Mouse (Mus musculus) MEL (cell line): ENCODE results near the gene Maco1. TPM values are rescaled to one million over a fixed set of nuclear protein-coding genes. Genes with fewer than 3 reads are reported as not detected.
"Not testable (repeated sequence)": the region's sequence is repeated elsewhere in the genome, so short reads cannot be mapped to it uniquely, and the experiment has no call there.

Experiments used
- DNase-seq: peaks from one replicate; pipeline ENCODE4 v3.0.0; 2011; ENCODE audit warnings: low read depth, low spot score
- H3K27ac ChIP-seq: 2 replicates; pipeline ENCODE4 v1.5.1; 2012; ENCODE audit warnings: low read depth, mild to moderate bottlenecking, control low read depth, low read length, moderate library complexity; ENCODE audit not compliant: control insufficient read depth
- H3K27me3 ChIP-seq, 2 experiments: fragments of 150-350 bp in 1 of 2; sonication (generic) in 1 of 2; 2 replicates each; pipeline ENCODE4 v1.6.1; 2012; ENCODE audit warnings: low read length in 2 of 2, mild to moderate bottlenecking in 2 of 2, improper control_type of control experiment in 1 of 2, moderate library complexity in 1 of 2; ENCODE audit not compliant: insufficient read depth in 2 of 2, control insufficient read depth in 1 of 2
- H3K36me3 ChIP-seq, 2 experiments: 2 replicates each; pipeline ENCODE4 v1.6.1; 2012 to 2014; ENCODE audit warnings: low read length in 2 of 2, improper control_type of control experiment in 1 of 2, inconsistent platforms in 1 of 2, mild to moderate bottlenecking in 1 of 2; ENCODE audit not compliant: insufficient read depth in 2 of 2, control insufficient read depth in 1 of 2
- H3K4me1 ChIP-seq, 2 experiments: fragments of 150-350 bp in 1 of 2; sonication (generic) in 1 of 2; 2 replicates each; pipeline ENCODE4 v1.6.1; 2012; ENCODE audit warnings: low read length in 2 of 2, improper control_type of control experiment in 1 of 2, mild to moderate bottlenecking in 1 of 2; ENCODE audit not compliant: insufficient read depth in 2 of 2, control insufficient read depth in 1 of 2
- H3K4me3 ChIP-seq, 2 experiments: fragments of 150-350 bp in 1 of 2; sonication (generic) in 1 of 2; 2 replicates each; pipeline ENCODE4 v1.5.1; 2012; ENCODE audit warnings: low read depth in 2 of 2, low read length in 2 of 2, mild to moderate bottlenecking in 2 of 2, moderate library complexity in 2 of 2, control low read depth in 1 of 2, improper control_type of control experiment in 1 of 2; ENCODE audit not compliant: control insufficient read depth in 1 of 2, insufficient read depth in 1 of 2
- H3K79me2 ChIP-seq: 2 replicates; pipeline ENCODE4 v1.6.1; 2012; ENCODE audit warnings: mild to moderate bottlenecking, low read length, moderate library complexity; ENCODE audit not compliant: control insufficient read depth, poor library complexity, insufficient read depth
- H3K9ac ChIP-seq: 2 replicates; pipeline ENCODE4 v1.6.1; 2012; ENCODE audit warnings: low read depth, mild to moderate bottlenecking, control low read depth, low read length, moderate library complexity; ENCODE audit not compliant: control insufficient read depth, poor library complexity, severe bottlenecking
- H3K9me3 ChIP-seq: fragments of 150-350 bp; sonication (generic); replicated peaks from 2 replicates; pipeline ENCODE4 v1.6.1; 2012; ENCODE audit warnings: mild to moderate bottlenecking, low read length, improper control_type of control experiment, moderate library complexity; ENCODE audit not compliant: insufficient read depth
- CHD2 ChIP-seq: IDR thresholded peaks from 2 replicates; pipeline ENCODE4 v1.6.1; 2011; ENCODE audit warnings: low read length, improper control_type of control experiment
- CTCF ChIP-seq, 3 experiments: IDR thresholded peaks in 2 of 3; conservative IDR thresholded peaks in 1 of 3; 2 replicates each; pipeline ENCODE4 v1.5.1; 2011 to 2012; ENCODE audit warnings: low read length in 3 of 3, low read depth in 2 of 3, mild to moderate bottlenecking in 2 of 3, improper control_type of control experiment in 1 of 3, inconsistent platforms in 1 of 3, mixed read lengths in 1 of 3, moderate library complexity in 1 of 3; ENCODE audit not compliant: control insufficient read depth in 1 of 3, insufficient read depth in 1 of 3, poor library complexity in 1 of 3, severe bottlenecking in 1 of 3
- ELF1 ChIP-seq: IDR thresholded peaks from 2 replicates; pipeline ENCODE4 v1.6.1; 2014; ENCODE audit warnings: low read depth, mild to moderate bottlenecking, inconsistent platforms, low read length, improper control_type of control experiment, moderate library complexity
- EP300 ChIP-seq, 2 experiments: IDR thresholded peaks; 2 replicates each; pipeline ENCODE4 v1.6.1; 2011; ENCODE audit warnings: improper control_type of control experiment in 2 of 2, low read length in 2 of 2, low read depth in 1 of 2, mild to moderate bottlenecking in 1 of 2
- ETS1 ChIP-seq: IDR thresholded peaks from 2 replicates; pipeline ENCODE4 v1.6.1; 2012; ENCODE audit warnings: low read depth, mild to moderate bottlenecking, inconsistent platforms, low read length, improper control_type of control experiment, moderate library complexity
- HCFC1 ChIP-seq: IDR thresholded peaks from 2 replicates; pipeline ENCODE4 v1.6.1; 2012; ENCODE audit warnings: low read depth, mild to moderate bottlenecking, inconsistent platforms, low read length, improper control_type of control experiment, moderate library complexity
- JUND ChIP-seq: IDR thresholded peaks from 2 replicates; pipeline ENCODE4 v1.6.1; 2011; ENCODE audit warnings: low read depth, mild to moderate bottlenecking, improper control_type of control experiment, low read length
- KAT2A ChIP-seq: conservative IDR thresholded peaks from 2 replicates; pipeline ENCODE4 v1.6.1; 2012; ENCODE audit warnings: low read depth, low read length, improper control_type of control experiment, inconsistent platforms
- MAX ChIP-seq: IDR thresholded peaks from 2 replicates; pipeline ENCODE4 v1.6.1; 2011; ENCODE audit warnings: low read length, improper control_type of control experiment
- MAZ ChIP-seq: IDR thresholded peaks from 2 replicates; pipeline ENCODE4 v1.6.1; 2012; ENCODE audit warnings: low read depth, mild to moderate bottlenecking, inconsistent platforms, low read length, improper control_type of control experiment
- MEF2A ChIP-seq: IDR thresholded peaks from 2 replicates; pipeline ENCODE4 v1.6.1; 2014; ENCODE audit warnings: low read depth, mild to moderate bottlenecking, inconsistent platforms, low read length, improper control_type of control experiment; ENCODE audit not compliant: poor library complexity, insufficient replicate concordance, severe bottlenecking; ENCODE audit errors: extremely low read depth
- MXI1 ChIP-seq: IDR thresholded peaks from 2 replicates; pipeline ENCODE4 v1.6.1; 2011; ENCODE audit warnings: mild to moderate bottlenecking, low read depth, low read length, improper control_type of control experiment
- MYB ChIP-seq: IDR thresholded peaks from 2 replicates; pipeline ENCODE4 v1.6.1; 2011; ENCODE audit warnings: mild to moderate bottlenecking, low read depth, low read length, improper control_type of control experiment
- MYC ChIP-seq: IDR thresholded peaks from 2 replicates; pipeline ENCODE4 v1.6.1; 2011; ENCODE audit warnings: low read depth, mild to moderate bottlenecking, low read length, improper control_type of control experiment, moderate library complexity
- NRF1 ChIP-seq: IDR thresholded peaks from 2 replicates; pipeline ENCODE4 v1.6.1; 2014; ENCODE audit warnings: low read depth, mild to moderate bottlenecking, inconsistent platforms, low read length, improper control_type of control experiment, moderate library complexity; ENCODE audit not compliant: poor library complexity, insufficient read depth, severe bottlenecking
- POLR2A ChIP-seq, 2 experiments: IDR thresholded peaks; 2 replicates each; pipeline ENCODE4 v1.6.1; 2011 to 2012; ENCODE audit warnings: low read length in 2 of 2, mild to moderate bottlenecking in 2 of 2, control low read depth in 1 of 2, improper control_type of control experiment in 1 of 2, low read depth in 1 of 2, moderate library complexity in 1 of 2; ENCODE audit not compliant: control insufficient read depth in 1 of 2, insufficient read depth in 1 of 2, poor library complexity in 1 of 2
- POLR2AphosphoS2 ChIP-seq: IDR thresholded peaks from 2 replicates; pipeline ENCODE4 v1.6.1; 2011; ENCODE audit warnings: low read length, improper control_type of control experiment
- RAD21 ChIP-seq: IDR thresholded peaks from 2 replicates; pipeline ENCODE4 v1.6.1; 2011; ENCODE audit warnings: mild to moderate bottlenecking, low read depth, low read length, improper control_type of control experiment
- SMC3 ChIP-seq: IDR thresholded peaks from 2 replicates; pipeline ENCODE4 v1.6.1; 2011; ENCODE audit warnings: low read depth, low read length, improper control_type of control experiment
- TBP ChIP-seq: IDR thresholded peaks from 2 replicates; pipeline ENCODE4 v1.8.0; 2011; ENCODE audit warnings: low read depth, low read length, improper control_type of control experiment
- USF1 ChIP-seq: IDR thresholded peaks from 2 replicates; pipeline ENCODE4 v1.6.1; 2014; ENCODE audit warnings: low read depth, mild to moderate bottlenecking, inconsistent platforms, low read length, improper control_type of control experiment, moderate library complexity
- ZMIZ1 ChIP-seq: IDR thresholded peaks from 2 replicates; pipeline ENCODE4 v1.6.1; 2012; ENCODE audit warnings: low read depth, mild to moderate bottlenecking, inconsistent platforms, low read length, improper control_type of control experiment, moderate library complexity
- ZNF384 ChIP-seq: IDR thresholded peaks from 2 replicates; pipeline ENCODE4 v1.6.1; 2012; ENCODE audit warnings: low read depth, mild to moderate bottlenecking, inconsistent platforms, low read length, improper control_type of control experiment
- polyA plus RNA-seq, 2 experiments: library from polyadenylated mRNA; stranded (reverse) in 1 of 2; unstranded in 1 of 2; fragments of >175 nt in 1 of 2; fragments of >200 nt in 1 of 2; gene quantifications; 2 replicates each; pipeline versions ENCODE4 v1.2.1 to v1.2.4; 2012; ENCODE audit warnings: low replicate concordance in 2 of 2, low read depth in 1 of 2; ENCODE audit not compliant: insufficient read length in 2 of 2, insufficient read depth in 1 of 2, missing spikeins in 1 of 2
- total RNA-seq: library from RNA; depleted of rRNA; stranded (reverse); fragments of 300-350 nt; gene quantifications from 2 replicates; pipeline ENCODE4 v1.2.3, GENCODE M21; 2012

Maco1 gene
- total and polyA plus RNA-seq, 3 experiments: 22.2 to 35.9 TPM; not detected in 1

GRCm38 (mm10) chr4:134795819-134796485 is 57.2 kb downstream of the Maco1 start:
- Histone ChIP-seq H3K4me3 (no peak overlapping the region), H3K9ac (no peak overlapping the region), H3K27me3 (no peaks in the 10 kb centered on the region)
- TF ChIP-seq POLR2AphosphoS2 (no peak), POLR2A (IDR thresholded peaks at IDR 0.05; ENCODE audit: control insufficient read depth in 1 of 2, insufficient read depth in 1 of 2, low read depth in 1 of 2, low read length in 2 of 2, poor library complexity in 1 of 2) (no peak), ETS1 (no peak), NRF1 (no peak), EP300 (IDR thresholded peaks at IDR 0.05; ENCODE audit: low read depth in 1 of 2, low read length in 2 of 2) (no peak), MXI1 (no peak), KAT2A (no peak), USF1 (no peak), MYB (no peak), TBP (no peak), MEF2A (no peak), JUND (no peak), MAZ (no peak), CHD2 (no peak), ZMIZ1 (no peak), MYC (no peak), ELF1 (no peak), HCFC1 (no peak), CTCF (IDR thresholded peaks at IDR 0.05 in 2 of 3, conservative IDR thresholded peaks at IDR 0.05 in 1 of 3; ENCODE audit: control insufficient read depth in 1 of 3, insufficient read depth in 1 of 3, low read depth in 2 of 3, low read length in 3 of 3, poor library complexity in 1 of 3, severe bottlenecking in 1 of 3) (no peak), MAX (no peak)
- TF ChIP-seq, all 39 proteins: peak for 0
- H3K4me1 ChIP-seq: peaks cover 0 to 4% of the 10 kb centered on the region in 2 experiments; a peak in 1 of 4 replicates
- peak; percentile 22 for DNase-seq
- H3K27ac ChIP-seq: no peak overlapping the region
- H3K9me3 ChIP-seq: no peaks in the 10 kb centered on the region
- no peaks in the 10 kb centered on the region for H3K79me2 ChIP-seq
- H3K36me3 ChIP-seq: no peaks in the 10 kb centered on the region

GRCm38 (mm10) chr4:134794959-134795358 is 58.2 kb downstream of the Maco1 start:
- H3K9ac ChIP-seq, H3K9me3 ChIP-seq, H3K4me1 ChIP-seq, H3K27me3 ChIP-seq, H3K4me3 ChIP-seq, H3K27ac ChIP-seq, H3K36me3 ChIP-seq, H3K79me2 ChIP-seq: not testable (repeated sequence)
- peak; percentile 46 for DNase-seq
- TF ChIP-seq ZNF384: peak; percentile 82
- TF ChIP-seq CTCF (IDR thresholded peaks at IDR 0.05 in 2 of 3, conservative IDR thresholded peaks at IDR 0.05 in 1 of 3; ENCODE audit: control insufficient read depth in 1 of 3, insufficient read depth in 1 of 3, low read depth in 2 of 3, low read length in 3 of 3, poor library complexity in 1 of 3, severe bottlenecking in 1 of 3): peak in 2 of 3 experiments; percentile 35 to 61; a peak in 3 of 6 replicates
- peak; percentile 87 for TF ChIP-seq MYC
- TF ChIP-seq SMC3: peak; percentile 48
- peak; percentile 21 for TF ChIP-seq RAD21
